Mouse (Mus musculus): ENCODE data around the gene Cfap20. TPM values are rescaled to one million over a fixed set of nuclear protein-coding genes. Genes with fewer than 3 reads are reported as not detected.

Cfap20 gene
- total and polyA plus RNA-seq, 3 experiments = 56.2 to 281 (median 77.7) TPM

GRCm38 (mm10) chr8:95466543-95466942 lies 31.9 kb upstream of the Cfap20 start:
- no peak for DNase-seq (ENCODE audit: low read depth, low spot score)
- Histone ChIP-seq H3K4me3 (ENCODE audit: control insufficient read depth in 1 of 2, insufficient read depth in 1 of 2, low read depth in 2 of 2, low read length in 2 of 2) (no peak overlapping the region), H3K4me1 (ENCODE audit: control insufficient read depth in 1 of 2, insufficient read depth in 2 of 2, low read length in 2 of 2) (peaks cover 15 to 23% of the 10 kb centered on the region in 2 experiments), H3K9me3 (replicated peaks; ENCODE audit: insufficient read depth, low read length) (no peaks in the 10 kb centered on the region), H3K27ac (ENCODE audit: control insufficient read depth, low read depth, low read length) (no peak overlapping the region), H3K27me3 (ENCODE audit: control insufficient read depth in 1 of 2, insufficient read depth in 2 of 2, low read length in 2 of 2) (no peaks in the 10 kb centered on the region), H3K36me3 (ENCODE audit: control insufficient read depth in 1 of 2, insufficient read depth in 2 of 2, low read length in 2 of 2) (peaks cover 31 to 44% of the 10 kb centered on the region in 2 experiments), H3K9ac (ENCODE audit: control insufficient read depth, low read depth, low read length, poor library complexity, severe bottlenecking) (no peak overlapping the region), H3K79me2 (ENCODE audit: control insufficient read depth, insufficient read depth, low read length, poor library complexity) (no peaks in the 10 kb centered on the region)
- no peak for TF ChIP-seq ETS1 (IDR thresholded peaks at IDR 0.05; ENCODE audit: low read depth, low read length)
- no peak for TF ChIP-seq HCFC1 (IDR thresholded peaks at IDR 0.05; ENCODE audit: low read depth, low read length)
- TF ChIP-seq EP300 (IDR thresholded peaks at IDR 0.05; ENCODE audit: low read depth in 1 of 2, low read length in 2 of 2) = no peak
- TF ChIP-seq GATA1 (IDR thresholded peaks at IDR 0.05; ENCODE audit: low read depth, low read length) = no peak
- TF ChIP-seq ZNF384 (IDR thresholded peaks at IDR 0.05; ENCODE audit: low read depth, low read length) = no peak
- no peak for TF ChIP-seq GABPA (IDR thresholded peaks at IDR 0.05; ENCODE audit: low read depth, low read length)
- TF ChIP-seq ZC3H11A (IDR thresholded peaks at IDR 0.05; ENCODE audit: low read depth, low read length) = no peak

GRCm38 (mm10) chr8:95452518-95452917 lies 17.8 kb upstream of the Cfap20 start:
- H3K9ac ChIP-seq (ENCODE audit: control insufficient read depth, low read depth, low read length, poor library complexity, severe bottlenecking) = no peak overlapping the region
- H3K9me3 ChIP-seq (replicated peaks; ENCODE audit: insufficient read depth, low read length) = no peaks in the 10 kb centered on the region
- no peaks in the 10 kb centered on the region for H3K79me2 ChIP-seq (ENCODE audit: control insufficient read depth, insufficient read depth, low read length, poor library complexity)
- no peak for TF ChIP-seq CHD1 (IDR thresholded peaks at IDR 0.05; ENCODE audit: low read depth, low read length)
- no peaks in the 10 kb centered on the region for H3K4me1 ChIP-seq (ENCODE audit: control insufficient read depth in 1 of 2, insufficient read depth in 2 of 2, low read length in 2 of 2)
- peaks cover 0 to 26% of the 10 kb centered on the region in 2 experiments; a peak in 2 of 4 replicates for H3K36me3 ChIP-seq (ENCODE audit: control insufficient read depth in 1 of 2, insufficient read depth in 2 of 2, low read length in 2 of 2)
- no peak overlapping the region for H3K4me3 ChIP-seq (ENCODE audit: control insufficient read depth in 1 of 2, insufficient read depth in 1 of 2, low read depth in 2 of 2, low read length in 2 of 2)
- H3K27me3 ChIP-seq (ENCODE audit: control insufficient read depth in 1 of 2, insufficient read depth in 2 of 2, low read length in 2 of 2) = no peaks in the 10 kb centered on the region
- no peak overlapping the region for H3K27ac ChIP-seq (ENCODE audit: control insufficient read depth, low read depth, low read length)
- DNase-seq (ENCODE audit: low read depth, low spot score) = no peak

GRCm38 (mm10) chr8:95450271-95450670 lies 15.6 kb upstream of the Cfap20 start:
- Histone ChIP-seq H3K27ac (ENCODE audit: control insufficient read depth, low read depth, low read length) (no peak overlapping the region), H3K79me2 (ENCODE audit: control insufficient read depth, insufficient read depth, low read length, poor library complexity) (no peaks in the 10 kb centered on the region), H3K4me1 (ENCODE audit: control insufficient read depth in 1 of 2, insufficient read depth in 2 of 2, low read length in 2 of 2) (no peaks in the 10 kb centered on the region), H3K36me3 (ENCODE audit: control insufficient read depth in 1 of 2, insufficient read depth in 2 of 2, low read length in 2 of 2) (peaks cover 0 to 22% of the 10 kb centered on the region in 2 experiments; a peak in 2 of 4 replicates), H3K4me3 (ENCODE audit: control insufficient read depth in 1 of 2, insufficient read depth in 1 of 2, low read depth in 2 of 2, low read length in 2 of 2) (no peak overlapping the region), H3K27me3 (ENCODE audit: control insufficient read depth in 1 of 2, insufficient read depth in 2 of 2, low read length in 2 of 2) (no peaks in the 10 kb centered on the region), H3K9ac (ENCODE audit: control insufficient read depth, low read depth, low read length, poor library complexity, severe bottlenecking) (no peak overlapping the region), H3K9me3 (replicated peaks; ENCODE audit: insufficient read depth, low read length) (no peaks in the 10 kb centered on the region)
- TF ChIP-seq TAL1 (IDR thresholded peaks at IDR 0.05; ENCODE audit: low read length) (no peak), CHD2 (IDR thresholded peaks at IDR 0.05; ENCODE audit: low read length) (no peak), MAZ (IDR thresholded peaks at IDR 0.05; ENCODE audit: low read depth, low read length) (no peak), ELF1 (IDR thresholded peaks at IDR 0.05; ENCODE audit: low read depth, low read length) (no peak), HCFC1 (IDR thresholded peaks at IDR 0.05; ENCODE audit: low read depth, low read length) (no peak), EP300 (IDR thresholded peaks at IDR 0.05; ENCODE audit: low read depth in 1 of 2, low read length in 2 of 2) (no peak)
- DNase-seq (ENCODE audit: low read depth, low spot score) = no peak
